Mouse (Mus musculus) CD4-positive, CD25-positive, alpha-beta regulatory T cell, adult 2 months (primary cell): ENCODE data around the gene Sycn.
A peak's percentile ranks its signal among the peaks of the same experiment; 100 is the strongest.

Experiments
- DNase-seq: peaks from one replicate; pipeline ENCODE4 v3.0.0-alpha.2; 2012; ENCODE audit warnings: low read depth, low spot score

Gene Sycn

GRCm38 (mm10) chr7:28557708-28558107, 17.0 kb downstream of the Sycn start:
- DNase-seq, result no peak

GRCm38 (mm10) chr7:28558486-28558885, 17.8 kb downstream of the Sycn start:
- DNase-seq, result no peak

GRCm38 (mm10) chr7:28560856-28561255, 20.2 kb downstream of the Sycn start:
- no peak for DNase-seq

- DNase-seq, result no peak
Observed at GRCm38 (mm10) chr7:28561967-28562366, 21.3 kb downstream of the Sycn start.

- DNase-seq, result no peak
Observed at GRCm38 (mm10) chr7:28562371-28562770, 21.7 kb downstream of the Sycn start.

GRCm38 (mm10) chr7:28562951-28563350, 22.3 kb downstream of the Sycn start:
- DNase-seq, result no peak

- DNase-seq, result no peak
Observed at GRCm38 (mm10) chr7:28565407-28565806, 24.7 kb downstream of the Sycn start.

- no peak for DNase-seq
Observed at GRCm38 (mm10) chr7:28567539-28567938, 26.9 kb downstream of the Sycn start.

- peak; percentile 82 for DNase-seq
Observed at GRCm38 (mm10) chr7:28568253-28568652, 27.6 kb downstream of the Sycn start.

- DNase-seq, result no peak
Observed at GRCm38 (mm10) chr7:28570291-28570981, 29.8 kb downstream of the Sycn start.

GRCm38 (mm10) chr7:28570982-28571682, 30.4 kb downstream of the Sycn start:
- no peak for DNase-seq

GRCm38 (mm10) chr7:28572689-28573088, 32.0 kb downstream of the Sycn start:
- no peak for DNase-seq

- no peak for DNase-seq
Observed at GRCm38 (mm10) chr7:28573236-28573635, 32.6 kb downstream of the Sycn start.

- no peak for DNase-seq
Observed at GRCm38 (mm10) chr7:28575597-28575996, 34.9 kb downstream of the Sycn start.

GRCm38 (mm10) chr7:28576271-28576914, 35.7 kb downstream of the Sycn start:
- no peak for DNase-seq

- no peak for DNase-seq
Observed at GRCm38 (mm10) chr7:28577826-28578542, 37.3 kb downstream of the Sycn start.

GRCm38 (mm10) chr7:28578543-28579053, 37.9 kb downstream of the Sycn start:
- DNase-seq, result no peak

- DNase-seq, result no peak
Observed at GRCm38 (mm10) chr7:28579826-28580225, 39.1 kb downstream of the Sycn start.

GRCm38 (mm10) chr7:28581721-28582120, 41.0 kb downstream of the Sycn start:
- no peak for DNase-seq

GRCm38 (mm10) chr7:28582841-28583240, 42.2 kb downstream of the Sycn start:
- no peak for DNase-seq

- no peak for DNase-seq
Observed at GRCm38 (mm10) chr7:28583570-28584344, 43.1 kb downstream of the Sycn start.
